Mouse (Mus musculus) right cerebral cortex, postnatal 10 days (tissue): Measurements from ENCODE around the gene Cdkn2a.
A peak's percentile ranks its signal among the peaks of the same experiment; 100 is the strongest.

Experiments
- DNase-seq, 2 experiments: peaks; one replicate each; pipeline ENCODE4 v3.0.0; 2021; ENCODE audit warnings: low spot score in 2 of 2

The Cdkn2a gene

DNA sequence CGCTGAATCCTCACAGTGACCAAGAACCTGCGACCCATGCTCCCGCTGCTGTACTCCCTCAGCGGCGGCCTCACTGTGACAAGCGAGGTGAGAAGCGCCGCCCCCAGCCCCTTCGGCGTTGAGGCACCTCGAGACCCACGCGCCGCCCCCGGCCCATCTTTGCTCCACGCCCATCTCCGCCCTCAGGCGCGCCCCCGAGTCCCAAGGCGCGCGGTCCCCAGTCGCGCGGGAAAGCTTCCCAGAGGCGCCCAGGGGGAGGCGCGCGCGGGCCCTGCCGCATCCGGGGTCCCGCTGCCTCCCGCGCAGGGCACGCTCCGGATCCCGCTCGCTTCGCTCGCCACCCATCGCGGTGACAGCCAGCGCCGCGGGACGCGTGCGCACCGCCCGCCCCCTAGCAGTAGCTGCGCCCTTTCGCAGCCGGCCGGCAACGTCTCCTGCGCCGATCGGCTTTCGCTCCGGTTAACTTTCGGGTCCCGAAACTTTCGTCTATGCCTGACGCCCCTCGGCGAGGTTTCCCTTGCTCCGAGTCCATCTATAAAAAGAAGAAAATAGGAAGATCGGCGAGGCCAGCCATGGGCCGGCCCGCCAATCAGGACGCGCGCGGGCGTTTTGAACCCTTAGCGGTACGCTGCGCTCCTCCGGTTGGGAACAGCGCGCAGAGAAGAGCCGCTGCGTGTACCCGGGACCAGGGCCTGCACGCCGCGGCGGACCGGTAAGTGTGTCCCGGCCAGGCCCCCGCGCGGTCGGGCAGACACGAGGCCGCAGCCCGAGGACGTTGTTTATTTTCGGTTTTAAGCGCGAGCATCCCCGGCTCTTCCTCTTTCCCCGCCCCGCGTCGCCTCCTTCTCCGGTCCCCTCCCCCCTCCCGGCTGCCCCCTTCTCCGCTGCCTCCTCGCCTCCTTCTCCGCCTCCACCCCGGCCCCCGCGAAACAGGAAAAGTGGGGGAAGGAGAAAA, at the start of gene Cdkn2a:
Gene Cdkn2a (minus strand): TSS at position 168 of the 955 bp plus-strand sequence.
- peak; percentile 64 to 66 for DNase-seq

DNA sequence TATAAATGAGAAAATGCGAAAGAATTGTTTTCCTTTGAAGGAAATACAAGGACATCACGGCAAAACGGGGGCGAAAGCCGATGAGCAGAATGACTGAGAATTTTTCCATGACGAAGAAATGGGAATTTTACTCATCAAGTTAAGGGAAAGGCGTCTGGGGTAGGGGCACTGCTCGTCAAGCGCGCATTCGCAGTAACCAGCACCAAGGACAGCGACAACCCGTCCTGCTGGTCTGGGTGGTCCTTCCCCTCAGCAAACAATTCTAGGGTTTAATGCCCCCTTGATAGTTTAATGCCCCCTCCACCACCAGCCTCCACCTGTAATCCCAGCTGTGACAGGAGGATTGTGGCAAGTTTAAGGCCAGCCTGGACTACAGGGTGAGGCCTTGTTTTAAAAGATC, 19.0 kb upstream of the Cdkn2a start:
- DNase-seq, result no peak

DNA sequence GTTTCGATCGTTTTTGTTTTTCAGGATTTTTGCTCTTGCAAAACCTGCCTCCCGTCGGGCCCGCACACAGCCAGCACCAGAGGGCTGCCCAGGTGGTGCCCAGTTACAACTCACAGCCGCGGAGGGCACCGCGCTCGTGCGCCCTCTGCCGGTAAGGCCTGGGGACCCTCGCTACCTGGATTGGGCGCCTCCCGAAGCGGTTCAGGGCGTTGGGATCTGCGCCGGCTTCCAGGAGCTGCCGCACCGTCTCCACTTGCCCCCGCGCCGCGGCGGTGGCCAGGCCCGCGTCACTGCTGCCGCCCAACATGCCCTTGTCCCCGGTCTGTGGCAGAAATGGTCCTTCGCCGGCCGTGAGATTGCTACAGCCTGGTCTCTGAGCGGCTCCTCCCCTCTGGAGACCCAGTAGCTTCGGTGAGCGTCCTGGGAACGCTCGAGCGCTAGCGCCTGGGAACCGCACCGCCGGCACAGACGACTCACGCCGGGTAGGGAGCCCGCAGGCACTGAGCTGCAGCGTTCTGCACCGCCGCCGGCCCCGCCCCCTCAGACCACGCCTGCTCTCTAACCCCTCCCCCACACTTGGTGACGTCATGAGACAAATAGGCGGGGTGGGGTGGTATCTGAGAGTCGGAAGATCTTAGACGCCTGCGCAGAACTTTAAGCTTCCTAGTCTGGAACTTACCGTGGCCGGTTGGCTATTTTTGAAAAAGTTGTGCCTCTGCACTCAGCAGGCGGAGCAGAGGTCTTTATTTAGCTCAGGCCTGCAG, 16.2 kb upstream of the Cdkn2a start, which contains the start of gene Cdkn2b:
Gene Cdkn2b (minus strand): TSS at position 549 of the 764 bp plus-strand sequence.
- peak; percentile 78 to 81 for DNase-seq

DNA sequence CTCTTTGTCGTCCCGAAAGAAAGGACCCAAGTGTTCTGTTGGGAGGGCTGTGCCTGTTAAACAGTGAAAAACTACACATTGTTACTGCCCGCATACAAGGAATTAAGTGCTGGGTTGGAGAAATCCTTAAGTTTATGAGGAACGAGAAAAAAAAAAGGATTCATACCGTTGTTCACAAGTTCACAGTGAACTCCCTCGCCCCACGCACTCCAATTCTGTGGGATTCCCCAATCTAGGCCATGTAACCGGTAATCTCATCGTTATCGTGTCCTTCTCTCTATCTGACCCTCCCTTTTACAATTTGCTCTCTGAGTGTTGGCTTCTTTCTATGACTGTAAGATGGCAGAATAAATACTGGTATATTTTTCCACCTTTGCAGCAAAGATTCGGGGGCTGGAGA, 15.5 kb upstream of the Cdkn2a start:
- DNase-seq, result no peak

DNA sequence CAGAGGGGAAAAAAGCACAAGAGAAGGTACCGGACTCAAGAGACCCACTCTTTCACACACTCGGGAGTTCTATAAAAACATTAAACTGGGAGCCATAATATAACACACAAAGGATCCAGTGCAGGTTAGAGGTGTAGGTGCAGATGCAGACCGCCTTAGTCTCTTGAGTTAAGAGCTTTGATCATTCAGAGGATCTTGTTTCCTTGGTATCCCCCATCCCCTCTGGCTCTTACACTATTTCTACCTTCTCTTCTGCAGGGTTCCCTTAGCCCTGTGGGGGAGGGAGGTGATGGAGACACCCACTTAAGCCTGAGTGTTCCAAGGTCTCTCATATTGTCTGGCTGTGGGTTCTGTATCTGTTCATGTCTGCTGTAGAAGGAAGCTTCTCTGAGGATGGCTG, 13.5 kb upstream of the Cdkn2a start:
- no peak for DNase-seq

DNA sequence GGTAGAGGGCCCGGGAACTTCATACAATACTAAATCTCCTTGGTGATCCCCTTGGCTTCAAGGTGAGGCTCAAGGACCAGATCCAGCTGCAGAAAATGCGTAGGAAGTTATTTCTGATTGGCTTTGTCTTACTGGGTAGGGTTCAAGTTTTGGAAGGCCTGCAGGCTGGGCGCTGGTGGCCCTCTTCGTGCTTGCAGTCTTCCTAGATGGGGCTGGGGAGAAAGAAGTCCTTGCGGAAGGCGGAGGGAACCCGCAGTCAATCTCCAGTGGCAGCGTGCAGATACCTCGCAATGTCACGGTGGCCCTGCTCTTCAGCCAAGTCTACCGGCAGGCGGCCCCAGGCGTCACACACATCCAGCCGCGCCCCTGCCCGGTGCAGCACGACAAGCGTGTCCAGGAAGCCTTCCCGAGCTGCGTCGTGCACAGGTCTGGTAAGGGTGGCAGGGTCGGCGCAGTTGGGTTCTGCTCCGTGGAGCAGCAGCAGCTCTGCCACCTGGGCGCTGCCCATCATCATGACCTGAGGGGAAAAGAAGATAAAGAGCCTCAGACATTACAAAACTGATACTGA, 12.4 kb upstream of the Cdkn2a start:
- DNase-seq, result no peak

DNA sequence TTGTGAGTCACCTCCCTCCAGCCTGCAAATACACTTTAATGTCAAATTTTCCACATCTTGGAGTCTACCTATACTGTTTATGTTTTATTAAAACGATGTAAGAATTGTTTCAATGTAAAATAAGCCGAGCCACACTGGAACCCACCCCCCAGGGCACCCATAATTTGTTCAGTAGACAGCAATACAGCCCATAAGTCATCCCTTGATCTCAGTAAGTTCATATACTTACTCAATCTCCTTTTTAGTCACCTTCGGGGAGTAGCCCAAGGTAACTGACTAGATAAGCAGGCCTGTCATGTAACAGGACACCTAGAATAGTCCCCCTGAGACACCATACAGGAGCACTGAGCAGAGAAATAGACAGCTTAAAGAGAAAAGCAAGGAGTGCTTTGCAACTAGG, 11.2 kb upstream of the Cdkn2a start:
- no peak for DNase-seq

DNA sequence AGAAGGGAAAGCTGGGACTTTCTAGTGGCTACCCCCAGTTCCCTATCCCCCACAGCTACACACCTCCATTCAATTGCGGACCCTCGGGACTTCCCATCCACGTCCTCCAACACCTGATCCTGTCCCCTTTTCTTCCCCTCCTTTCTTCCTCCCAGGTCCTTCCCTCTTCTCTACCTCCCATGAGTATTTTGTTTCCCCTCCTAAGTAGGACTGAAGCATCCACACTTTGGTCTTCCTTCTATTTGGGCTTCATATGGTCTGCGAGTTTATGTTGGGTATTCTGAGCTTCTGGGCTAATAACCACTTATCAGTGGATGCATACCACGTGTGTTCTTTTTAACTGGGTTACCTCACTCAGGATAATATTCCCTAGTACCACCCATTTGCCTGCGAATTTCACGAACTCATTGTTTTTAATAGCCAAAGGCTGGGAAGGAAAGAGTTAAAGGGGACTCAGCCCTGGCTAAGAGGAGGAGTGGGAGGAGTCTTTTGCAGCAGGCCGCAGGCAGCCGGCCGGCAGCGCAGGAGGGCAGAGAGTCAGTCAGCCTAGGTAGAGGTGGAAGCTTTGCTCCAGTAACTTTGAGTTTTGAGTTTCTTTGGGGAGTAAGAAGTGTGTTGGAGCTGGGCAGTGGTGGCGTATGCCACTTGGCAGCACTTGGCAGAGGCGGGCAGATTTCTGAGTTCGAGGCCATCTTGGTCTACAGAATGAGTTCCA, 9.0 kb upstream of the Cdkn2a start:
- no peak for DNase-seq

DNA sequence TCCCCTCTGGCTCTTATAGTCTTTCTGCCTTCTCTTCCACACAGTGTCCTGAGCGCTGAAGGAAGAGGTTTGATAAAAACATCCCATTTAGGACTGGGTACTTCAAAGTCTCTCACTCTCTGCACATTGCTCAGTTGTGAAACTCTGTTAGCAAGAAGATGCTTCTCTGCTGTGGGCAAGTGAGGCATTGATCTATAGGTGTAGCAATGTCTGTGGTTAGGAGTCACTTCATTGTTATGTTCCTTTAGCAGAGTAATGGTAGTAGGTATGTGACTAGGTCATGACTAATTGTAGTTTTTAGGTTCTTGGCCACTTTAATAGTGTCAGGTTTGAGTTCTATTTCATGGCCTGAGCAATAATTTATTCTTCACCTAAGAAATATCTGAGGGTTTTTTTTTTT, 7.7 kb upstream of the Cdkn2a start:
- no peak for DNase-seq

DNA sequence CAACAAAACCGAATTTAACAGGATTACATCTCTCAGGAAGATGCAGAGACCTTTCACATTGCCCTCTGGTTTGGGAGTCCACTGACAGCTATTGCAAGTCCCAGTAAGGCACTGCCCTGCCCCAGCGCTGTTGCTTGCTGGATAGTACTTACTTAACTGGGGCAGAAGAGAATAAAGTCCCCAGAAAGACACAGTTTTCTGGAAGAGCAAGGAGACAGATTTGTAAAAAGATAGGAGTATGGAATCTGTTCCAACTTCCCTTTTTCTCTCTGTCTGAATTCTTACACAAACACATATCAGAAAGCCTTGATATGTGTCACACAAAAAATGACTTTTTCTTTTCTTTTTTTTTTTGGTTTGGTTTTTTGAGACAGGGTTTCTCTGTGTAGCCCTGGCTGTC, 5.3 kb upstream of the Cdkn2a start:
- DNase-seq, result no peak

DNA sequence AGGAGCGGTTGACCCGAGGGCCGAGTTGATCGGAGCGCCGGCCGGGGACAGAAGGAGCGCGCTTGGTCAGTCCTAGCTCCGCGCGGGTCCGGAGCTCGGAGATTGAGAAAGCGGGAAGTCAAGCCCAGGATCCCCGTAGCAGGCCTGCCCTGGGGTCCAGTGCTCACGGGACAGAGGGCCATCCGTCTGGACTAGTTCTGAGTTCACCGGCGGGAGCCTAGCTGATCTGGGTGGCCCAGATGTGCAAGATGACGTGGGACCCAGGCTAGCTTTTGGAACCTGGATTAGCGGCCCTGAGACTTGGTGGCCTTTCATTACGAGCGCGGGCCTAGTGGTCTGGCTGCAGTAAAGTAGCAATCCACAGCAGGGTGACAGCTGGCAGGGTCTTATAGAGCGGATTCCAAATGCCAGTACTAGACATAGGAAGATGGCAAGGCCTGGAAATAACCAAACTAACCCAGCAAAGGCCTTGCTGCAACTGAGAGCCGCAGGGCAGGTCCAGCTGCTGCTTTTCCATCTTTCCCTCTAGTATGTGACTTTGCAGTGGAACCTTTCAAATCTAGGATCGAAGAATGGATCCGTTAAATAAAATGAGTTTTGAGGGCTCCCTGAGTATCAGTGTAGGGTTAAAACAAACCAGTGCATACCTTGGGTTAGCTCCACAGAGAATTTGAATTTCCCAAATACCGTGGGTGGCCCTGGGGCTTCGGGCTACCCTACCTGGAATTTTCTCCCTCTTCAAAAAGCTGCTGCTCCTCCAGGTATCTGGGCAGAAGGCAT, 1.2 kb upstream of the Cdkn2a start:
- no peak for DNase-seq

DNA sequence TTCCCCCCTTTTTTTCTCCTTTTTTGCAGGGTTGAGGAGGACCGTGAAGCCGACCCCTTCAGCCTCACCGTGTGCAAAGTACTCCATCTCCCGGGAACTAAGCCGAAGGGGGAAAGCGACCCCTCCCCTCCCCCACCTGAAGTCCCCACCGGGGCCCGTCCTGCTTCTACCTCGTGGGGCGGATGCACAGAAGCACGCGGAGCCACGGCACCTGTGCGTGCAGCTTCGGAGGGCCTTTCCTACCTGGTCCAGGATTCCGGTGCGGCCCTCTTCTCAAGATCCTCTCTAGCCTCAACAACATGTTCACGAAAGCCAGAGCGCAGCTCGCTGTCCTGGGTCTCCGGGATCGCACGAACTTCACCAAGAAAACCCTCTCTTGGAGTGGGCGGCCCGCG, 365 bp downstream of the Cdkn2a start:
- DNase-seq, result no peak

DNA sequence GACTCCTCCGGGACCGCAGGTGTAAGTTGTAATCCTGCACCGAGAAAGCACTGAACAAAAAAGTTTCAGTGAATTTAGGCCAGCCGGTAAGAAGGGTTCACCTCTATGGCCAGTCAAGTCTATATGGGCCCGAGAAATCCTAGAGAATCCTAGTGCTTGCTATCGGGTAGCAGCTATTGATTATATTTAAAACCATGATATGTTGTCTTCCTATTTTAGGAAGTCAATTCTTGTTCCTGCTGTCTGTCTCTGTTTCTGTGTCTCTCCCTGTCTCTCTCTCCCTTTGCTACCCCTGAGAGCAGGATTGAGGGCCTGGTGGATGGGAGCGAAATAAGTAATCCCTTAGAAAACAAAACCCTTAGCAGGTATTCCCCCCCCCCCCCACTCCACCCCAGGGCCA, 937 bp downstream of the Cdkn2a start:
- DNase-seq, result no peak

DNA sequence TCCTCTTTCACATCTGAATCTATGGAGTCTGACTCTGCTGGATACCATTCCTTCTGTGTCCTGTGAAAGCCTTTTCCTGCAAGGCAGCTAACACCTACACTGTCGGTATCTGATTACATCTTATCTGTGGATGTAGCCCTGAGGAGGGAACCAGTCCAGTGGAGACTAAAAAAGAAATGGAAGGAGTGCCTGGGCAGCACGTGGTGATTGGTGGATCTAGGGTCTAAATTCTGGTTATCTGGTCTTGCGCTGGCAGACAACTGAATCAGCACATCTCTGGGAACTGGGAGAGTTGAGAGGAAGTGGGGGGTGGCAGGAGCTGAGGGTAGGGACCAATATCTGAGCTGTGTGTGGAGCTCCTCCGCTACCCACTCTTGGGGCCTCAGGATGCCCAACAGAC, 5.4 kb downstream of the Cdkn2a start:
- DNase-seq, result no peak

DNA sequence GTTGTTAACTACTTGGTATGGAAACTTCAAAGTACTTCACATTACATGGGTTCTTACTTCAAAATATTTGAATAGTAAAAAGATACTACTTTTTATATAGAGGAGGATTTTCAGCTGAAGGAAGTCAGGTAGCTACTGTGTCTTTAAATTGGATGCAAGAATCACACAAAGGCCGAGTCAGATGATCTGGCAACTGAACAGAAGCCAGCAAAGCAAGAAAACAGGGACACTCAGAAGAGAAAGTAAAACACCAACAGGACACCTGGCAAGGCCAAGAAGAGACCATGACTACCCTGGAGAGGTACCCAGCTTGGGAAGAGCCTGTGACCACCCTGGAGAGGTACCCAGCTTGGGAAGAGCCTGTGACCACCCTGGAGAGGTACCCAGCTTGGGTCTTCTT, 7.9 kb downstream of the Cdkn2a start:
- no peak for DNase-seq

DNA sequence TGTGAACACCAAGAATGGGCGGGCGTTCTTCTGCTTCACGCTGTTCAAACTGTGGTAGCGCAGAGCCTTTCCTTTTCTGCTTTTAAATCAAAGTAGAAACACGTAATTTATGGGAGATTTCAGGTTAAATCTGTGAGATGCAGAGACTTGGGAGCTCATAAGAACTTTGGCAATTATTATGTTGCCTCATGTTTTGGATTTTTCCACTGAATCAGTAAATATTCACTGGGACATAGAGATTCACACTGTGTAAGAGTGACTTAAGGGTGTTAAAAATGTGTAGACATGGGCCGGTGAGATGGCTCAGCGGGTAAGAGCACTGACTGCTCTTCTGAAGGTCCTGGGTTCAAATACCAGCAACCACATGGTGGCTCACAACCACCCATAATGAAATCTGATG, 8.8 kb downstream of the Cdkn2a start:
- DNase-seq, result no peak

DNA sequence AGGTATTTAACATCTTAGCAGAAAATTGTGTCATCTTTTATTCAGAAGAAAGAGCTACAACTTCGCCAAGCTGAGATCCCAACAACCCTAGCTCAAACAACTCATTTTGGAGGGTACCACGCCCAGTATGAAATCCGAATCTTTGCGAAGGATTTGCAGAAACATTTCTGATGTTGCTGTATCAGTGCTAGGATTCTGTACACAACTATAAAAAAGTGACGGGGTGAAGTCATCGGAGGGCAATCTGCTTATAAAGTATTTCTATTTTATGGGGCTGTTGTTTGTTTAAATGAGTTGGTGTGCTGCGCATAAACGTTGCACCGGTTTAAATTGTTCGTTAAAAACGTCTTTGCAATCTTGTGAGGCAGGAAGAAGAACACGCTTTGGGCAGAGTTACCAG, 11.8 kb downstream of the Cdkn2a start:
- no peak for DNase-seq

DNA sequence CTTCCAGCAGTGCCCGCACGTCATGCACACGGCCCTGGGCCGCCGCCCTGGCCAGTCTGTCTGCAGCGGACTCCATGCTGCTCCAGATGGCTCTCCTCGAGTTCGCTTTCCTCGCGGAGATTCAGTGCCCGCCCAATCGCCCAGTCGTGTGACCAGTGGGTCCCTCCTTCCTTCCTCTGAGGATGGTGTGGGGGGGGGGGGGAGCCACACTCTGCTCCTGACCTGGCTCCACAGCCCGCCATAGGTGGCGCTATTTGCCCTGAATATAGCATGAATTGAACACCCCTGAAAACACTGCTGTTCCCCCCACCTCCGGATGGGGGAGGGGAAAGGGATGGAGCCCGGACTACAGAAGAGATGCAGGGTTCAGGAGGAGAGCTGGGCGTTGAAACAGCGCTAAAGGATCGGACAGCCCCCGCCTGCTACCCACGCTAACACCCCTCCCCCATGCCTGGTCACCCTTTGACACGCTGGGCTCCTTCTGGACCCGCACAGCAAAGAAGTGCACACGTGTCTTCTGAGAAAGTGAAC, 12.4 kb downstream of the Cdkn2a start:
- no peak for DNase-seq

DNA sequence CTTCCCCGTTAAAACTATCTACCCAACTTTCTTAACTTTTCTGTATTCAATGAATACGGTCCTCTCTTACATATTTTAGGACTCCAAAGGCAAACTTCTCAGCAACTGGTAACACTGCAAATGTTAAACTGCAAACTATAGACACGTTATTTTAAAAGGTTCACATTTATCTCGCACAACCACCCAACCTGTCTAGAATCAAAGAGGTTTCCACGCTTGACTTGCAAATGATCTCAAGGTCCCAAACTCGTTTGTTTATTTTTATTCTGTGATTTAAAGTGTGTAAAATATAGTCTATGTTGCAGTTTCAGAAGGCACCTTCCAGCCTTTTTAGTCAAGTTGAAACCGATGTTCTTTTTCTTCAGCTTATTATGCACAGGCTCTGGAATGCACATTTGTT, 13.2 kb downstream of the Cdkn2a start:
- no peak for DNase-seq

DNA sequence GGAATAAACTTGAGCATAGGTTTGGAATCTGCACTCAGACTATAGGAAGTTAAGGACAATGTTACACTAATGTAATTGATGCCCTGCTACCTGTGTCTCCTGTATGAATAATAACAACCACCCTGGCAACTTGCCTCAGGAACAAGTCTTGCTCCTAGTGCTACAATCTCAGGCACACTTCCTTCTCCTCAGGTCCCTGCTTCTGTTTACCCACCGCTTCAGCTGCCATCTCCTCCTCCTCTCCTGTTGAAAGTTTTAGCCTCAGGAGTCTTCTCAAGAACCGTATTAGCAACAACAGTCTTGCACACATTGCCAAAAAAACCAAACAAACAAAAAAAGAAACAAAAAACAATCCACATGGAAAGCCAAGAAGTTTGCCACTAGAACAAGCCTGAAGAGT, 14.8 kb downstream of the Cdkn2a start:
- no peak for DNase-seq

DNA sequence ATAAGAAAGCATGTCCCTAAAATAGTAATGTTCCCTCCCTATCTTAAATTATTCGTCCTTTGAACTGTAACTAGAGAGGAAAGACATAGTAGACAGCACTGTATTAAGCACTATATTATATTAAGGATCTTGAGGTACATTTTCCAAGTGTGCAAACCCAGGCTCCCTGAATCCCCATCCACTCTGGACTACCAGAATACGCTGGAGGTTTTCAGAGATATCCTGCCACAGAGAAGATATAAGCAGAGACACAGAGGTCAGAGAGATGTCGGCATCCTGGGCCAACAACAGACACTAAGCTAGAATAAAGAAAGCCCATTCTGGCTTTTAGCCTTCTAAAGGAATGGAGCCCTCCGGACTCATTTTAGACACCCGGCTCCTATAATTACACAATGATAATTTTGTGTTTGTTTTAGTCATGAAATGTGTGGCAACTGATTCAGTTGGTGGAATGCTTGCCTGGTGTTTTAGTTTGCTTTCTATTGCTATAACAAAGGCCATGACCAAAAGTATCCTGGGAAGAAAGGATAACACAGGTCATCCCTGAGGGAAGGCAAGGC, 17.0 kb downstream of the Cdkn2a start:
- no peak for DNase-seq
